Mouse (Mus musculus) cerebral cortex, adult 2 months (tissue): ENCODE measurements around the gene Mfsd4b2.

Experiments used
- WGBS: fragments of 180-500 bp; shearing (Covaris S2); methylation state at CpG from one replicate; pipeline ENCODE4 v1.1.7; 2018; 5-methylcytosine and 5-hydroxymethylcytosine counted together

Mfsd4b2 gene

DNA sequence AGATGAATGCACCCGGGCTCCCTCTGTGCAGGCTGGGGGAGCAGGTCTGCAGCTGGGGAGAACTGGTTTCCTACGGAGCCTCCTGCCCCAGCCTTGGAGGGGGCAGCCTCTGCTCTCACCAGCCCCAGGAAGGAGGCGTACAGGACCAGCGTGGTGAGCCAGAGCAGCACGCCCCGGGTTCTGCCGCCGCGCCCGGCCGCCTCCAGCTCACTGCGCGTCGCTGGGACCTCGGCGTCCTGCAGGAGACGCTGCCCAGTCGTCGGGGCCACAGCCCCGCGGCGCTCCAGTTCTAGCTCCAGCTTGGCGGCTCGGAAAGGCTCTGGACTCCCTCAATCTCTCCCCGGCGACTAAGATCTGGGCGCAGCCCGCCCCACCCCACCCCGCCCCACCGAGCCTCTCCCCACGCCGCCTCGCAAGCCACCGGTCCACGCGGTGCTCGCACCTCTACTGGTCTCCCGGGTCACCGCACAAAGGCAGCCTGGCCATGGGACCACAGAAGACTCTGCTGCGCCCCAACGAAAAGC is at the start of gene Mfsd4b2:
Mfsd4b2 (minus strand) TSS at position 308 of the 524 bp plus-strand sequence.
- WGBS = 4% methylated on average over 40 of the region's 41 CpGs

DNA sequence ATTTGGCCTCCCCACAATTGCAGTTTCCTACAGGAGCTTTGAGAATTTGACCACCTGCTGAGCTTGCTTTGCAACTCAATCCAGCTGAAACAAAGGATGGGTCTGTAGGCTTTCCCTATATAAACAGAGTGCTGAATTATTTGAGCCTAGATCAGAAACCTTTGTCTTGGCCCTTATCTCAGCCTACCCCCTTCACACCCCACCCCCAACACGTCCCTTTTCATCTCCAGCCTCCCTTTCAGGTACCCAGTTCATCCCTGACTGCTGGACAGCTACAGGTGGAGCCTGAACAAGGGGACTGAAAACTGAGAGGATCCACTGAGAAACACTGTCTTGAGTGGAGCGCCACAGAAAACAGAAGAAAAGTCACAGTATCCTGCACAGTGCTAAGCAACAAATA is 49.0 kb upstream of the Mfsd4b2 start:
- WGBS = 61% methylated on average over 2 of the region's 2 CpGs

- WGBS = 45% methylated on average over 11 of the region's 11 CpGs
Observed at GRCm38 (mm10) chr10:39974982-39975381, 48.3 kb upstream of the Mfsd4b2 start.

- 88% methylated on average over 3 of the region's 3 CpGs for WGBS
Observed at GRCm38 (mm10) chr10:39967512-39967911, 40.8 kb upstream of the Mfsd4b2 start.

DNA sequence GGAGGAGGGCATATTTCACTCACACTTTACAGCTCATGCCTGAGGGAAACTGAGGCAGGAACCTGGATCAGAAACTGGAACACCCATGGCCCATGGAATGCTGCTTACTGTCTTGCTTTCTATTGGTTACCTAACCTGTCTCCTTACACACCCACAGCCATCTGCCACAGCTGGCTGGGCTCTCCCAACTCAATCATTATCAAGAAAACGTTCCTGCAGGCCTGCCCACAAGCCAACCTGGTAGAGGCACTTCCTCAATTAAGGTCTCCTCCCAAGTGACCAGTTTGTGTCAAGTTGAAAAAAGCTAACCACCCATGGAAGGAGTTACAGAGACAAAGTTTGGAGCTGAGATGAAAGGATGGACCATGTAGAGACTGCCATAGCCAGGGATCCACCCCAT is 35.2 kb upstream of the Mfsd4b2 start:
- 51% methylated on average over 1 of the region's 1 CpGs for WGBS

- 41% methylated on average over 11 of the region's 11 CpGs for WGBS
Observed at GRCm38 (mm10) chr10:39960441-39960822, 33.7 kb upstream of the Mfsd4b2 start.

DNA sequence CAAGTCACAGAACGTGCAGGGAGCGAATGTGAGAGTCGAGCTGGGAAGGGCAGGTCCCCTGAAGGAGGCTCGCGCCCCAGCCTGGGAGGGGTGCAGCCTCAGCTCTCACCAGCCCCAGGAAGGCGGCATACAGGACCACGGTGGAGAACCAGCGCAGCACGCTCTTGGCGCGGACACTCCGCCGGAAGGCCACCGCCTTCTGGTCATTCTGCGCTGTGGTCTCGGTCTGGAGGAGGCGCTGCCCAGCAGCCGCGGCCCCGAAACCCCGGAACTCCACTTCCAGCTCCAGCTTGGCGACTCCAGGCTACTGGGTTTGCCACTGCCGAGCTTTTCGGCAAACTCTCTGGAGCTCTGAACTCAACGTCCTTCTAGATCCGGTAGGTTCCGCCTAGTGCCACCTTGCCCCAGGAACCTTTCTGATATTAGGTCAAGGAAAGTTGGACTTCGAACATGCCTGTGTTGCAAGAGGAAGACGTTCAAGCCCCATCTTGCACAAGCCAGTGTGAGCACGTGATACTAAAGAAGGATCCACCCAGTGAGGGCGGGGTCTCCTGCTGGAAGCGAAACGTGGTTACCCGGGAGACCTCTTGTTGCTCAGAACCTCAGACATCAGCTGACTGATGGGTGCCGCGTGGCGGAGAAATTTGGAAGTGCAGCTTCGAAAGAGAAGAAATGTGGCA is 33.2 kb upstream of the Mfsd4b2 start, which contains the start of gene Mfsd4b3:
Mfsd4b3 (minus strand) TSS at position 393 of the 680 bp plus-strand sequence.
- WGBS = under 1% methylated on average over 38 of the region's 38 CpGs

DNA sequence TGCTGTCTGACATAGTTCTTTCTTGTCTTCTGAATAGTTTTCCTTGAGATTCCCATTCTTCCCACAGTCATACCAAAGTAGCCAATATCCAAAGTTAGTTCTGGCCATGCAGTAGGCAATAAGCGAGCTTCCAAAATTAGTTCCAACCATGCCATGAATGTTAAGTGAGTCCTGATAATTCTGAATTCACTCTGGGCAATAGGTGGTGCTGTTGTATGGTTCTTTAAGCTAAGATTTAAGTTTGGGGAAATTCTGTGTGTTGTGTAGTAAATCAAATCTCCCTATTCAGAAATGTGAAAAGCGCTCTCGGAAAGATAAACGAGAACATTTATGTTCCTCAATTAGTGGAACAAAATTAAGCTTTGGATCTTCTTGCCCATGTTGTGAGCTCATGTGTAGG is 31.5 kb upstream of the Mfsd4b2 start:
- WGBS = 30% methylated on average over 4 of the region's 4 CpGs

GRCm38 (mm10) chr10:39956340-39956878 is 29.7 kb upstream of the Mfsd4b2 start:
- WGBS = 37% methylated on average over 2 of the region's 2 CpGs

- WGBS = 59% methylated on average over 2 of the region's 2 CpGs
Observed at GRCm38 (mm10) chr10:39955163-39955562, 28.4 kb upstream of the Mfsd4b2 start.

GRCm38 (mm10) chr10:39949377-39949954 is 22.7 kb upstream of the Mfsd4b2 start:
- 80% methylated on average over 2 of the region's 2 CpGs for WGBS

DNA sequence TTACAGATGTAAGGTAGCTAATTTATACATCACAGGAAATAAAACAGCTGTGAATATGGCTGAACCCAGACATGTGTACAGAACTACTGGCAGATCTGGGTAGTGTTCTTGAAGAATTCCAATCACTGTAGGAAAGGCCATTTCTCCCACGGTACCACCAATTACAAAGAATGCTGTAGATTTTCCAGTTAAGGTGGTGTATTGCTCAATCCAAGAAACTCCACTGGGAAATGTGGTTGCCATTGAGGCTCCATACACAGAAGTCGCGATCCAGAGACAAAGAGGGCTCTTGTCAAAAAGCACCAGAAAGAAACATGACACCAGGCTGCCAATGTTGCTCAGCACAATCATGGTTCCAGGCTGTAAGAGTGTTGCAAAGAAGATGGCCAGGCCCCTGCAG is 20.5 kb upstream of the Mfsd4b2 start:
- 86% methylated on average over 3 of the region's 3 CpGs for WGBS

DNA sequence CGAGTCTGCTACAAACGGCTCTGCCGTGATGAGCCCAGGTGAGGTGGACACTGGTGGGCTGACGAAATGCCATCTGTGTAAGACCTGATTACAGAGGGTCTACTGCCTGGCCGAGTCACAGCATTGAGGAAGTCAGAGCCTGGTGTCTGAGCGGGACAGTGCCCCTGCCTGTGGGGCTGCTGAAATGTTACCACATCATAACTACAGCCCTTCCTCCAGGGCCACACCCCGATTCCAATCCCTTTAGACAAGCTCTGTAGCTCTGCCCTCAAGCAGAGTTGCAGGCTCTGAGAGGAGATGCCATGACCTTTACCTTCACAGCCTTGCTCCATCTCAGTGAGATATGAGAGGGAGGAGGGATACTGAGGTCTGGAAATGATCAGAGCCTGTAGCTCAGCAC is 9.8 kb upstream of the Mfsd4b2 start:
- 83% methylated on average over 7 of the region's 7 CpGs for WGBS

DNA sequence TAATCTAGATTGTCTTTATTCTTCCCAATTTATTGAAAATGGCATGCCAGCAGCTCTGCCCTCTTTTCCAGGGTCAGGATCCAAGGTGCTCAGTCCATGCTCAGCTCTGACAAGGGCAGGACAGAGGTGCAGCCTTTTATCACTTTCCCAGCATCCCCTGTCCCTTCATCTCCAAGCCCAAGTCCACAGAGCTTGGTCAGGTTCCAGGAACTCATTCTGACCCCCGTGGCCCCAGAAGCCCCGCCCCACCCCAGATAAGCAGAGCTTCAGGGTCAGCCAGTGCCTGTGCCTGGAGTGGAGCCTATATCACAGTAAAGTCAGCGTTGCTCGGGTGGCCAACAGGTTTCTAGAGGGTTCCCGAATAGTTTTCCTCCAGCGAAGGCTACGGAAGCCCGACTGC is 2.2 kb downstream of the Mfsd4b2 start:
- 79% methylated on average over 8 of the region's 8 CpGs for WGBS

DNA sequence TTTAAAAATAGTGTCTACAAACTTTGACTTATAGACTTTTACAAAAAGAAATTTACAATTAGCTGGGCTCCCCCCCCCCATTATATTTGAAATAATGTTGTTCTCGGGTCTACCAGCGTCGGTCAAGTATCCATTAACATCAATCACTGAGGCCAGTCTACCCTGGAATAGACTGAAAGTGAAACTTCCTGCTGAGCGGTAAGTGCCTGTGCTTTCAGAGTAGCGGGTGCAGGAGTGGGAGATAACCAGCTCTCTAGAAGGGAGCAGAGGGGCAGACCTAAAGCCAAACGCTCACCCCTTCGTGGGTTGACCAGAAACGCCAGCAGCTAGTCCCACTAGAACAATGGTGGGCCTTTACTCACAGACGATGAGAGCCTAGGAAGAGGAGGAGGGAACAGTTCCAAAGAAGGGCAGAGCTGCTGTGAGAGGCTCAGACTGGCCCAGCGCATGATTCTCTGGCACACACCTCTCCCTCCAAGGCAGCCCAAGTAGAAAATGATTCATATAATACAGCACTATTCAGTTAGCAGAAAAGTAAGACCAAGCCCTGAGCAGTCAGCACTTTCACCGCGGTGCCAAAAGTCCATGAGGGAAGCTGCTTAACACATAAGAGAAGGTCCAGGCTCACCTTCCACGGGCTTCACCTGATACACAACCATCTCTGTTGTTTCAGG is 17.8 kb downstream of the Mfsd4b2 start:
- WGBS = 80% methylated on average over 13 of the region's 13 CpGs

DNA sequence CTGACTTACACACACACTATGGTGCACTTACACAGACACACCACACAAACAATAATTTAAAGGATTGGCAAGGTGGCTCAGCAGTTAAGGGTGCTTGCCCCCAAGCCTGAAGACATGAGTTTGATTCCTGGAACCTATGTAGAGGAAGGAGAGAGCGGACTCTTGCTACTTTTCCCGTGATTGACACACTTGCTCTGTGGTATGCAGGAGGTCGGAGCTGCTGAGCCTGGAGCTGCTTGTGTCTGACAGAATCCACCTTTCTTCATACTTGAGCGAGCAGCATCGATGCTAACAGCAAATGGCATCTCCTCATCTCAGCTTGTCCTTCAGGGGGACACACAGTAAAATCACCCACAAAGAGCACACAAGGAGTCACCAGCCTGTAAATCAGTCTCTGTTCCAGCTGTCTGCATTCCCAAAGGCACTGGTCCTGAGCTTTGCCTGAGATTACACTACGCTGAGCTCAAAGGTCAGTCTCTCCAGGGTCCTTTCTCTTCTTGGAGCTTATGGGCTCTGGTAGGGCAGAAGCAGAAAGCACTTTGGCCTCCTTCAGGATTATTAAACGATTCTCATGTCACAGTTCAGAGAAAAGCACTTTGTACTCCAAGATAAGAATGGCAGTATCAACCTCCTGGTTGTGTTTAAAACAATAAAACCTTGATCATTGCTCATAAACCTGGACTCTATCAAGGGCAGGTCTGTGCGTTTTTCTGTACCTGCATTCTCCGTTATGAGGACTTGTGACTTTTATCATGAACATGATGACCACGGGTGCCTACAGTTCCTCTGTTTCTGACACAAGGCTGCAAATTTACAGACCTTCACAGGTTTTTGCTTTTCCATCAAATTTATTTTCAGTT is 19.7 kb downstream of the Mfsd4b2 start:
- 89% methylated on average over 10 of the region's 10 CpGs for WGBS

- WGBS = 88% methylated on average over 3 of the region's 3 CpGs
Observed at GRCm38 (mm10) chr10:39904191-39904590, 22.5 kb downstream of the Mfsd4b2 start.

DNA sequence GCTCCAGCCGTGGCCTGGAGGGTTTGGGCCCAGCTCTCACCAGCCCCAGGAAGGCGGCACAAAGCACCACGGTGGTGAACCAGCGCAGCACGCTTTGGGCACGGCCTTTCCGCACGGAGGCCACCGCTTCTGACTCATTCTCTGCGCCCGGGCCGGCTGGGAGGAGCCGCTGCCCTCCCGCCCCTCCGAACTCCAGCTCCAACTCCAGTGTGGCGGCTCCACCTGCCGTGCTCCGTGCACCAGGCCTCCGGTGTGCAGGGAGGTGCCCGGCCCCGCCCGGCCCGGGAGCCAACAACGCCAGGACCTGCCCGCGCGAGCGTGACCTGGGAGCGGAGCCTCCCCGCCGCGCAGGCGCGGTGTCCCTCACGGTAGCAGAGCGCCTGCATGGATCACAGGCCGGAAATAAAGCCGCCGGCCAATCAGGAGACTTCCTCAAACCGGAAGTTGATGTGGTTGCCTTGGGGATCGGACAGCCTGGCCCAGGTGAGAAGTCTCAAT is 27.8 kb downstream of the Mfsd4b2 start, which contains the start of gene Mfsd4b4:
Mfsd4b4 (minus strand) TSS at position 365 of the 498 bp plus-strand sequence.
- 1% methylated on average over 41 of the region's 41 CpGs for WGBS

DNA sequence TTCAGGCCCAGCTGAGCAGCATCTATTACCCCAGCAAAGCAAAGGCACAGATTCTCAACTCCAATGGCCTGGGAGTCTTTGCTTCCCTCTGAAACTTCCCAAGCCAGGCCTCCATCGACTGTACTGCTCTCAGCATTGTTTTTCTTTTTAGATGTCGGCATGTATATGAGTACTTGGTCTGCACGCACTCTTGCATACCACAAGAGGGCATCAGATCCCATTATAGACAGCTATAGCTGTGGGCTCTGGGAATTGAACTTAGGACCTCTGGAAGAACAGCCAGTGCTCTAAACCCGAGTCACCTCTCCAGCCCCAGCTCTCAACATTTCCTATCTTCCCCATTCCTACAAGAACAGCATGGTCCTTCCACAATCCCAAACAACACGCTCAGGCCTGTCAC is 30.2 kb downstream of the Mfsd4b2 start:
- WGBS = 90% methylated on average over 5 of the region's 5 CpGs

- 79% methylated on average over 11 of the region's 11 CpGs for WGBS
Observed at GRCm38 (mm10) chr10:39893702-39894697, 32.7 kb downstream of the Mfsd4b2 start.
